Mouse (Mus musculus) layer of hippocampus, postnatal 25 days (tissue): Measurements from ENCODE around the gene Gm42674. TPM values are rescaled to one million over a fixed set of nuclear protein-coding genes. Genes with fewer than 3 reads are reported as not detected.

Source experiments
- total RNA-seq, 2 experiments: library from RNA; stranded (reverse); gene quantifications; 2 replicates each; pipeline ENCODE4 v1.2.3; 2021

Gene Gm42674
- total RNA-seq, 2 experiments from 2014 or later: not detected

Other genes with a start within 250 kb of the Gm42674 start
- 10 to 100 TPM; 13.7 to 17.1 TPM for gene Slc27a3, start 212.0 kb upstream of the Gm42674 start, total RNA-seq
- 10 to 100 TPM; 69.1 to 70.6 TPM for gene Ints3, start 168.3 kb upstream of the Gm42674 start, total RNA-seq
- gene Npr1, start 136.0 kb upstream of the Gm42674 start, total RNA-seq: 1 to 10 TPM; 4.7 to 5.0 TPM
- gene Ilf2, start 125.8 kb upstream of the Gm42674 start, total RNA-seq: 10 to 100 TPM; 81.2 to 87.4 TPM
- gene Snapin, start 110.9 kb upstream of the Gm42674 start, total RNA-seq: 10 to 100 TPM; 49.8 to 53.4 TPM
- gene Chtop, start 92.4 kb upstream of the Gm42674 start, total RNA-seq: 100 to 1,000 TPM; 159 to 166 TPM
- 100 to 1,000 TPM in 1 of 2 experiments, 10 to 100 TPM in 1; 92.6 to 106 TPM for gene S100a1, start 87.5 kb upstream of the Gm42674 start, total RNA-seq
- 10 to 100 TPM; 22.6 to 27.6 TPM for gene S100a13, start 87.5 kb upstream of the Gm42674 start, total RNA-seq
- under 1 TPM; 0.39 to 0.42 TPM for gene S100a14, start 75.0 kb upstream of the Gm42674 start, total RNA-seq
- 100 to 1,000 TPM; 101 to 107 TPM for gene S100a16, start 64.7 kb upstream of the Gm42674 start, total RNA-seq
- gene S100a3, start 41.3 kb upstream of the Gm42674 start, total RNA-seq: 1 to 10 TPM; 1.9 to 2.1 TPM
- gene S100a2, start 11.7 kb upstream of the Gm42674 start, total RNA-seq: not detected
- 1 to 10 TPM; 4.1 to 6.5 TPM for gene S100a4, start 1.9 kb downstream of the Gm42674 start, total RNA-seq
- gene S100a5, start 6.6 kb downstream of the Gm42674 start, total RNA-seq: not detected
- gene S100a6, start 11.0 kb downstream of the Gm42674 start, total RNA-seq: 10 to 100 TPM; 23.1 to 24.9 TPM
- gene S100a7a, start 52.1 kb downstream of the Gm42674 start, total RNA-seq: under 1 TPM; 0.20 to 0.28 TPM
- gene S100a8, start 67.1 kb downstream of the Gm42674 start, total RNA-seq: not detected
- gene S100a9, start 93.8 kb downstream of the Gm42674 start, total RNA-seq: not detected
- gene Pglyrp4, start 125.0 kb downstream of the Gm42674 start, total RNA-seq: not detected
- not detected for gene Gm5849, start 176.0 kb downstream of the Gm42674 start, total RNA-seq